Mouse (Mus musculus): Measurements from ENCODE around the gene Rmdn2.

DNA sequence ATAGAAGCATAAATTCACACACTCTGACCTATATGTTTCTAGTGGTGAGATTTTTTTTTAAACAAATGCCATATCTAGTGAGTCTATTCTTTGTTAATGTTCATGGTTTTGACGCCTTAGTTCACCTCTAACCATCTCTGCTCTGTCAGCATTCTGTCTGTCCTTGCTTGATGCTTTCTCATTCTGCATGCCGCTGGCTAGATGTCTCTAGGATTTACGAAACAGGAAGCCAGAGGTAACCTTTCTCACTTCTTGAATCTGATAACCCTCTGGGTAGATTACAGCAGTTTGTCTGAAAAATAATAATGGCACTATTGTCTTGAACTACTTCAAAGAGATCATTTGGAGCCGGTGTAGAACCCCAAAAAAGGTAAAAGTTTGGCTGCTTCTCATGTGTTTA, 5.0 kb downstream of the Rmdn2 start:
- TF ChIP-seq CTCF (IDR thresholded peaks at IDR 0.05; ENCODE audit: low read depth, low read length), result no peak
- no peak for TF ChIP-seq POLR2A (IDR thresholded peaks at IDR 0.05; ENCODE audit: borderline replicate concordance, low read depth, low read length)

Measured in bone marrow macrophage, adult 2 months (primary cell).